Mouse (Mus musculus) gastrocnemius, postnatal 25 days (tissue): ENCODE results near the gene Hmgcs2. TPM values are rescaled to one million over a fixed set of nuclear protein-coding genes. Genes with fewer than 3 reads are reported as not detected.

Source experiments
- DNase-seq: peaks from one replicate; pipeline ENCODE4 v3.0.0; 2022
- total RNA-seq, 2 experiments: library from RNA; stranded (reverse); gene quantifications; 1 replicate in 1 of 2; 2 replicates in 1 of 2; pipeline ENCODE4 v1.2.3; 2021

The Hmgcs2 gene
- total RNA-seq, 2 experiments from 2014 or later, result 1.2 to 1.4 TPM

GRCm38 (mm10) chr3:98279682-98280081 is 553 bp upstream of the Hmgcs2 start:
- DNase-seq, result no peak

GRCm38 (mm10) chr3:98280933-98281678 is 871 bp downstream of the Hmgcs2 start:
- peak; percentile 44 for DNase-seq

- no peak for DNase-seq
Observed at GRCm38 (mm10) chr3:98282422-98282821, 2.2 kb downstream of the Hmgcs2 start.

GRCm38 (mm10) chr3:98283205-98283604 is 3.0 kb downstream of the Hmgcs2 start:
- DNase-seq, result no peak

GRCm38 (mm10) chr3:98291044-98291443 is 10.8 kb downstream of the Hmgcs2 start:
- no peak for DNase-seq

GRCm38 (mm10) chr3:98295965-98296364 is 15.7 kb downstream of the Hmgcs2 start:
- DNase-seq, result no peak

- DNase-seq, result no peak
Observed at GRCm38 (mm10) chr3:98299391-98300100, 19.3 kb downstream of the Hmgcs2 start.

- DNase-seq, result no peak
Observed at GRCm38 (mm10) chr3:98300266-98300665, 20.0 kb downstream of the Hmgcs2 start.

- DNase-seq, result no peak
Observed at GRCm38 (mm10) chr3:98301761-98302160, 21.5 kb downstream of the Hmgcs2 start.

- no peak for DNase-seq
Observed at GRCm38 (mm10) chr3:98308606-98309005, 28.4 kb downstream of the Hmgcs2 start.

GRCm38 (mm10) chr3:98310456-98310855 is 30.2 kb downstream of the Hmgcs2 start:
- no peak for DNase-seq

GRCm38 (mm10) chr3:98312867-98313266 is 32.6 kb downstream of the Hmgcs2 start:
- no peak for DNase-seq

- no peak for DNase-seq
Observed at GRCm38 (mm10) chr3:98313294-98314155, 33.3 kb downstream of the Hmgcs2 start.

- DNase-seq, result peak; percentile 50
Observed at GRCm38 (mm10) chr3:98315181-98315580, 34.9 kb downstream of the Hmgcs2 start.

- DNase-seq, result no peak
Observed at GRCm38 (mm10) chr3:98317143-98317542, 36.9 kb downstream of the Hmgcs2 start.

- DNase-seq, result no peak
Observed at GRCm38 (mm10) chr3:98319190-98319589, 39.0 kb downstream of the Hmgcs2 start.

GRCm38 (mm10) chr3:98322209-98322608 is 42.0 kb downstream of the Hmgcs2 start:
- no peak for DNase-seq

GRCm38 (mm10) chr3:98324235-98324634 is 44.0 kb downstream of the Hmgcs2 start:
- no peak for DNase-seq

- no peak for DNase-seq
Observed at GRCm38 (mm10) chr3:98334010-98334409, 53.8 kb downstream of the Hmgcs2 start.

GRCm38 (mm10) chr3:98335331-98335730 is 55.1 kb downstream of the Hmgcs2 start:
- DNase-seq, result no peak

GRCm38 (mm10) chr3:98335886-98336285 is 55.7 kb downstream of the Hmgcs2 start:
- no peak for DNase-seq
